Mouse (Mus musculus) cerebellum, adult 11-12 months (tissue): ENCODE data around the gene 1110059G10Rik.

Source experiments
- DNase-seq: peaks from one replicate; pipeline ENCODE4 v3.0.0; 2022

The 1110059G10Rik gene

GRCm38 (mm10) chr9:122950643-122951475, at the start of gene 1110059G10Rik, which contains the start of gene Kif15:
1110059G10Rik (minus strand) TSS chr9:122951000.
Kif15 (plus strand) TSS chr9:122951046.
- peak; percentile 88 for DNase-seq

DNA sequence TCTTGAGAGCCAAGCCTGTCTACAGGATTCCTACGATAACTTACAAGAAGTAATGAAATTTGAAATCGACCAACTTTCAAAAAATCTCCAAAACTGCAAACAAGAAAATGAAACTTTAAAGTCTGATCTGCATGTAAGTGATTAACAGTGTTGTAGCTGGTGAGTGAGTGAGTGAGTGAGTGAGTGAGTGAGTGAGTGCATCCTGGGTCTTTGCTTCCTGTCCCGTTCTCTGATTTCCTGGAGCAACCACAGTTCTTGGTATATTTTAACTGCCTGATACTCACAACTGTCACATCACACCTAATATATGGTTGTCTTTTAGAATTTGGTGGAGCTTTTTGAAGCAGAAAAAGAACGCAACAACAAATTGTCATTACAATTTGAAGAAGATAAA, 48.4 kb upstream of the 1110059G10Rik start:
- DNase-seq: no peak

DNA sequence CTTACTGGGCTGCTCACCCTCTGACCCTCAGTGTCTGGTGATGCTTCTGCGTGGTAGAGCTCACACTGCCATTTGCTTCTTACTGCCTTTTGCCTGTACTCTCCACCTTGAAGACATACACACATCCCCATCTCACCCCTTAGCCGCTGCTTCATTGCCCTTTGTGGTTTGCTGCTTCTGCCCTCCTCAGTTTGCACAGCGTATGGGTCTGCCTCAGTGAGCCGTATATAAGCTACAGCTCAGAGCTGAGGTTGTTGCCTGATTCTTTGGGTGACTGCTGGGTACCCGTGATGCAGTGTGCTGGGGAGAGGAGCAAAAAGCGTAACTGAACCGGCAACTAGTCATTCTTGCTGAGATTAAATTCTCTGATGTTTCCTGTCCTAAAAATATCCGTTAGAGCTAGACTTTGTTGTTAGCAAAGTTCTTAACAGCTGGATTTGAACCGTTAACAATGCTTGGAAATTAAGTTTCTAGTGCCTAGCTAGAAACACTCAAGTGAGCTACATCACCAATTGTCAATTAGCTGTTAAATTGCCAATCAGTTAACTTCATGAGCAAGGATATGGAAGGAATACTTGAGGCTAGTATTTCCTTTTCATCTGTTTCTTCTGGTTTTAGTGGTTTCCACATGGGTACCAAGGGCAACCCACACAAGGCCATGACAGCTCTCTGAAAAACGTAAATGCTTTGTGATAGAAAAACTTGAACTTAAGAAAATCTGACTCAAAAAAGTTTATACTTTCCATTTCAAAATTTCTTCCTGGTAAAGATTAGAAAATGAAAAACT, 47.8 kb upstream of the 1110059G10Rik start:
- no peak for DNase-seq

GRCm38 (mm10) chr9:122928915-122929314, 21.9 kb downstream of the 1110059G10Rik start:
- no peak for DNase-seq

DNA sequence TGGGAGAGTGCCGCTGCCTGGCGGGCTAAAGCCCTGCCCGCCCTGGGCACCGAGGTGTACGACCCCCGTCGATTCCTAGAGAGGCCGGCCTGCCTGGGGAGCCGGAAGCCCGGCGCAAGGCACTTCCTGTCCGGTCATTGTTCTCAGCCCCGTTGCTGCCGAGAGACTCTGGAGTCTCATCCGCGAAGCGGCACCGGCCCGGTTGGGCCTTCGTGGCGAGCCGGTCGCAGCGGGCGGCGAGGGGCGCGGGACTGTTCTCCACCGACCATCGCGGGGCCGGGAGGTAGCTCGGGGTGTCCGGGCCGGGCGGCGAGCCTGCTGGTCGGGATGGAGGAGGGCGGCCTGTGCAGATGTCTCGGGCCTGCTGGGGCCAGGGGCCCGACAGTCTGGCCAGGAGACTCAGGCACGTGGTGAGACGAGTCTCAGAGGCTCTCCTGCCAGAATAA, 27.8 kb downstream of the 1110059G10Rik start, which contains the start of gene Zfp105:
Zfp105 (plus strand) TSS at position 137 of the 446 bp plus-strand sequence.
- peak; percentile 72 for DNase-seq

- no peak for DNase-seq
These were observed 28.4 kb downstream of the 1110059G10Rik start for GRCm38 (mm10) chr9:122922436-122922835.

DNA sequence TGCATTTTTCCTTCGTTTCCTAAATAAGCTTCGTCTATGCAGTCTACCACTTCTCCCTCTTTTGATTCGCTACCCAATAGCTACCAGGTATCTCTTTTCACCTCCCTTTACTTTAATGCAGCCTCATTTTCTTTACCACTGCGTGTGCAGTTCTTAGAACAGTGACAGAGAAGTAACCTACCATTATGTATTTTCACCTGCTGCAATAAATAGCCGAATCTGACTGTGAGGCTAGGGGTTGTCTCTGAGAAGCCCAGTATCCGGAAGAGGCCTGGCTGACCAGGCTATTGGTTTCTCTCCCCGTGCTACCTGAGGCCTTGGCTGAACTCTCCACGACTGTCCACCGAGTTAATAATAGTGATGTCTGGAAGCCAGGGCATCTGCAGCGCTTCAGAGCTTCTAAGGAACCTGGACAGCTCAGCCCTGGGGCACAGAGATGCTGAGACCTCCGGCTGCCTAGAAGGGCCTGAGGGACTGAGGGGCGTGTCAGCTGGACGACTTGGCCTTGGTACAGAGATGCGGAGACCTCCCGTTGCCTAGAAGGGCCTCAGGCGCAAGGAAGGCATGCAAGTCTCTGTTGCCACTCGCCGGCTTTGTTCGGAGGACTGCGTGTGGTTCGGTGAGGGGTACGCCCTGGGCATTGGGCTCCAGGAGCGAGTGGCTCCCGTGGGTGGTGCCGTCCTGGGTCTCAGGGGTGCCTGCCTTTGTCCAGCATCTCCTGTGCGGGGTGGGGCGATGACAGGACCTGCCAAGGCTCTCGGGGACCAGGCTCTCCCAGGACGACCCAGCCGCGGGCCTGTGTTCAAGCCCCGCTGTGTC, 47.9 kb downstream of the 1110059G10Rik start:
- peak; percentile 80 for DNase-seq

DNA sequence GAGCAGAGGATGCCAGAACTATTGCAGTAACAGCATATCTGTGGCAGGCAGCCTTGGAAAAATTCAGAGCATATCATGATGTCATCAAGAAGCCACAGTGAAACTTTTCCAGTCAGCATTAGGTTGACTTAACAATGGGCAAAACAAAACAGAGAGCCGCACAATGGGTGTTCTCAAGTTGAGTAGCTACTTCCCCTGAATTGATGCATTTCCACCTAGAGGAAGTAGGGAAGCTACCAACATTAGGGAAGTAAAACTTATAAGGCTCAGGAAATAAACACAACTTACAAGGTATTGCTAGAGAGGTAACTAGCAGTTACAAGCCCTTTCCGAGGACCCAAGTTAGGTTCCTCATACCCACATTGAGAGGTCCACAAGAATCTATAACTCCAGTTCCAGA, 49.8 kb downstream of the 1110059G10Rik start:
- no peak for DNase-seq
